Comparison of ENCODE assay signal across 9 mouse cellular contexts in the genomic region with DNA sequence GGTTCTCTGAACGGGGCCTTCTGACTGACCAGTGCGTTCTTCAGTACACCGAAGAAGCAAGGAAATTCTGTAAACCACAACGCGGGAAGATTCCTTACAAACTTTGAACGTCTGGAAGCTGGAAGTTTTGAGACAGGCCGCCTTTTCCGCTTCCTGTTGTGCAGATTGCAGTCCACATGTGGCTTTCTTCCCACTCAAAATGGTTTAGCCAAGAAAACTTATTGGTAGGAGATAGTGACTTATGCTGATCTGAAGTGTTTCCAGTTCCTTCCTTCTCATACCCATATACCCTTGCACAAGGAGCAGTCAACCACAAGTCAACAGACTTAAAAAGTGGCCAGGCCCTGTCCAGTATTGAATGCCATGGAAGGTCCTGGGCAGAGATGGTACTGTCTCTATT. TPM values are rescaled to one million over a fixed set of nuclear protein-coding genes. Genes with fewer than 3 reads are reported as not detected.
DNase-seq lines count a peak whose midpoint lies in the region; ATAC-seq lines count a peak whose summit lies in the region.
"Had no signal": no experiment of that assay in that cellular context is flagged by ENCODE, and none has a peak within 500 bp of the region (broad histone marks: within the 10 kb centered on the region; RNA-seq: fewer than 3 reads in every experiment).

No protein-coding gene starts in this region.

- no peaks in the 10 kb centered on the region for H3K9me3 ChIP-seq in embryonic facial prominence, embryonic 14.5 days (ENCODE audit: control insufficient read depth, low read length)
- H3K9me3 ChIP-seq in limb, embryonic 10.5 days (replicated peaks), result no peaks in the 10 kb centered on the region
- H3K9me3 ChIP-seq in neural tube, embryonic 14.5 days (ENCODE audit: control insufficient read depth, low read length), result no peaks in the 10 kb centered on the region

- H3K36me3 ChIP-seq in embryonic facial prominence, embryonic 14.5 days (ENCODE audit: control insufficient read depth, insufficient read depth, low read length), result peaks cover 18% of the 10 kb centered on the region
- peaks cover 23% of the 10 kb centered on the region for H3K36me3 ChIP-seq in limb, embryonic 10.5 days
- H3K36me3 ChIP-seq in neural tube, embryonic 14.5 days (ENCODE audit: control insufficient read depth, insufficient read depth, low read length), result peaks cover 13% of the 10 kb centered on the region; the same call in 1 of the 2 replicates

- H3K27ac ChIP-seq in embryonic facial prominence, embryonic 14.5 days (replicated peaks; ENCODE audit: low read depth, low read length), result no peak overlapping the region
- H3K27ac ChIP-seq in limb, embryonic 10.5 days, result no peak overlapping the region
- H3K27ac ChIP-seq in neural tube, embryonic 14.5 days (ENCODE audit: low read depth, low read length), result no peak overlapping the region

- peak; percentile 10 for DNase-seq in kidney, postnatal 10 days
- DNase-seq in kidney, postnatal 36 days, result no peak
- no peak for DNase-seq in embryonic facial prominence, embryonic 14.5 days (ENCODE audit: low spot score)
- DNase-seq in limb, embryonic 10.5 days (ENCODE audit: low spot score), result no peak
- DNase-seq in gastrocnemius, adult 18-20 months (ENCODE audit: low spot score), result no peak
- DNase-seq in yolk sac, embryonic 10.5 days (ENCODE audit: low spot score), result no peak
- no peak for DNase-seq in right cerebral cortex, postnatal 4 days

- peak overlapping the region; percentile 93 for H3K4me3 ChIP-seq in embryonic facial prominence, embryonic 14.5 days (ENCODE audit: low read depth, low read length)
- peak overlapping the region; percentile 89 for H3K4me3 ChIP-seq in limb, embryonic 10.5 days
- H3K4me3 ChIP-seq in neural tube, embryonic 14.5 days (ENCODE audit: low read depth, low read length), result peak overlapping the region; percentile 87

- no peak for ATAC-seq in embryonic facial prominence, embryonic 14.5 days (ENCODE audit: low read depth)
- ATAC-seq in neural tube, embryonic 14.5 days (ENCODE audit: low read depth), result no peak

- peaks cover 20% of the 10 kb centered on the region for H3K4me1 ChIP-seq in embryonic facial prominence, embryonic 14.5 days (ENCODE audit: control insufficient read depth, insufficient read depth, low read length)
- peaks cover 28% of the 10 kb centered on the region for H3K4me1 ChIP-seq in limb, embryonic 10.5 days
- H3K4me1 ChIP-seq in neural tube, embryonic 14.5 days (ENCODE audit: control insufficient read depth, insufficient read depth, low read length), result peaks cover 22% of the 10 kb centered on the region; the same call in 1 of the 2 replicates

- WGBS in embryonic facial prominence, embryonic 14.5 days, result 49% methylated on average over 8 of the region's 8 CpGs
- 70% methylated on average over 8 of the region's 8 CpGs for WGBS in limb, embryonic 10.5 days
- 67% methylated on average over 8 of the region's 8 CpGs for WGBS in neural tube, embryonic 14.5 days

- H3K9ac ChIP-seq in embryonic facial prominence, embryonic 14.5 days (ENCODE audit: low read depth, low read length), result peak overlapping the region; percentile 84
- H3K9ac ChIP-seq in neural tube, embryonic 14.5 days (replicated peaks; ENCODE audit: low read depth, low read length), result peak overlapping the region; percentile 71; the same call in 1 of the 2 replicates

- peak overlapping the region; percentile 90 for H3K4me2 ChIP-seq in embryonic facial prominence, embryonic 14.5 days (ENCODE audit: low read depth, low read length)
- peak overlapping the region; percentile 82 for H3K4me2 ChIP-seq in neural tube, embryonic 14.5 days (ENCODE audit: low read depth, low read length)

- H3K27me3 ChIP-seq in embryonic facial prominence, embryonic 14.5 days (replicated peaks; ENCODE audit: control insufficient read depth, insufficient read depth, low read length), result no peaks in the 10 kb centered on the region
- no peaks in the 10 kb centered on the region for H3K27me3 ChIP-seq in limb, embryonic 10.5 days (ENCODE audit: low read depth, poor library complexity, severe bottlenecking)
- H3K27me3 ChIP-seq in neural tube, embryonic 14.5 days (ENCODE audit: control insufficient read depth, insufficient read depth, low read length), result no peaks in the 10 kb centered on the region

RNA-seq across cellular contexts. Expression of gene Ptges3l, which starts 1.0 kb away (rescaled TPM):
- polyA plus RNA-seq in embryonic facial prominence, embryonic 14.5 days (2014; fragmentation: Nextera tagmentation; extraction: Ambion mirVana), result 35.5 and 37.1 TPM in 2 replicates
- polyA plus RNA-seq in limb, embryonic 10.5 days (2016; fragmentation: Nextera tagmentation; extraction: Ambion mirVana), result 4.0 and 4.7 TPM in 2 replicates
- 1.8 and 3.0 TPM in 2 replicates for polyA plus RNA-seq in neural tube, embryonic 14.5 days (2014; fragmentation: Nextera tagmentation; extraction: Ambion mirVana)
- total RNA-seq in gastrocnemius, adult 18-20 months (2021), result 10 to 100 TPM; 74.3 to 82.6 TPM
- total RNA-seq: megakaryocyte-erythroid progenitor cell, adult 5-6 weeks had no signal

RNA-seq across cellular contexts. Expression of gene Rundc1, which starts 1.3 kb away (rescaled TPM):
- 16.2 and 17.3 TPM in 2 replicates for polyA plus RNA-seq in embryonic facial prominence, embryonic 14.5 days (2014; fragmentation: Nextera tagmentation; extraction: Ambion mirVana)
- 16.8 and 19.6 TPM in 2 replicates for polyA plus RNA-seq in limb, embryonic 10.5 days (2016; fragmentation: Nextera tagmentation; extraction: Ambion mirVana)
- 20.4 and 24.1 TPM in 2 replicates for polyA plus RNA-seq in neural tube, embryonic 14.5 days (2014; fragmentation: Nextera tagmentation; extraction: Ambion mirVana)
- 1 to 10 TPM; 7.5 to 7.7 TPM for total RNA-seq in gastrocnemius, adult 18-20 months (2021)

RNA-seq across cellular contexts. Expression of gene Gm27029, which starts 1.6 kb away (rescaled TPM):
- 13.4 and 16.0 TPM in 2 replicates for polyA plus RNA-seq in embryonic facial prominence, embryonic 14.5 days (2014; fragmentation: Nextera tagmentation; extraction: Ambion mirVana)
- 9.9 and 15.0 TPM in 2 replicates for polyA plus RNA-seq in limb, embryonic 10.5 days (2016; fragmentation: Nextera tagmentation; extraction: Ambion mirVana)
- polyA plus RNA-seq in neural tube, embryonic 14.5 days (2014; fragmentation: Nextera tagmentation; extraction: Ambion mirVana), result 8.1 and 8.9 TPM in 2 replicates
- 1 to 10 TPM; 5.5 to 6.8 TPM for total RNA-seq in gastrocnemius, adult 18-20 months (2021)

RNA-seq across cellular contexts. Expression of gene Aarsd1, which starts 8.8 kb away (rescaled TPM):
- polyA plus RNA-seq in embryonic facial prominence, embryonic 14.5 days (2014; fragmentation: Nextera tagmentation; extraction: Ambion mirVana), result 43.4 and 59.3 TPM in 2 replicates
- 106 and 111 TPM in 2 replicates for polyA plus RNA-seq in limb, embryonic 10.5 days (2016; fragmentation: Nextera tagmentation; extraction: Ambion mirVana)
- polyA plus RNA-seq in neural tube, embryonic 14.5 days (2014; fragmentation: Nextera tagmentation; extraction: Ambion mirVana), result 89.5 and 100 TPM in 2 replicates
- total RNA-seq in gastrocnemius, adult 18-20 months (2021), result 10 to 100 TPM; 22.8 to 25.7 TPM

RNA-seq across cellular contexts. Expression of gene Rpl27, which starts 15.9 kb away (rescaled TPM):
- polyA plus RNA-seq in embryonic facial prominence, embryonic 14.5 days (2014; fragmentation: Nextera tagmentation; extraction: Ambion mirVana), result 376 and 406 TPM in 2 replicates
- 448 and 536 TPM in 2 replicates for polyA plus RNA-seq in limb, embryonic 10.5 days (2016; fragmentation: Nextera tagmentation; extraction: Ambion mirVana)
- polyA plus RNA-seq in neural tube, embryonic 14.5 days (2014; fragmentation: Nextera tagmentation; extraction: Ambion mirVana), result 257 and 271 TPM in 2 replicates
- total RNA-seq in gastrocnemius, adult 18-20 months (2021), result 10 to 100 TPM; 33.9 to 45.4 TPM
